Mouse (Mus musculus): ENCODE results near the gene Brd1.
"Not testable (repeated sequence)": the region's sequence is repeated elsewhere in the genome, so short reads cannot be mapped to it uniquely, and the experiment has no call there.

The Brd1 gene

DNA sequence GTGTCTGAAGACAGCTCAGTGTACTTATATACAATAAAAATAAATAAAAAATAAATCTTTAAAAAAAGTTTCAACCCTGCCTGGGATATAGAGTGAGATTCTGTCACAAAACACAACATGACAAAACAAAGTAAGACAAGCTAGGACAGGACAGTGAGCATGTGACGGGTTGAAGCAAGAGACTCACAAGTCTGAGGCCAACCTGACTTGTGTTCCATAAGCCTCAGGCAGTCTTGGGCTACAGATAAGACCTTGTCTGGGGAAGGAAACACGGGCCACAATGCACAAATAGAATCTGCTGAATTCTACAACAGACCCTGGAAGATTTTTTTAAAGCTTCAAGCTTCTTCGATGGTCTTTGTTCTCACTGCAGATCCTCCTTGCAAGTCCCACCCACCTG lies 6.8 kb downstream of the Brd1 start:
- DNase-seq, result no peak

- no peak for DNase-seq
These were observed 9.0 kb downstream of the Brd1 start for GRCm38 (mm10) chr15:88725036-88725435.

- no peak for DNase-seq
These were observed 9.7 kb downstream of the Brd1 start for GRCm38 (mm10) chr15:88724311-88724710.

DNA sequence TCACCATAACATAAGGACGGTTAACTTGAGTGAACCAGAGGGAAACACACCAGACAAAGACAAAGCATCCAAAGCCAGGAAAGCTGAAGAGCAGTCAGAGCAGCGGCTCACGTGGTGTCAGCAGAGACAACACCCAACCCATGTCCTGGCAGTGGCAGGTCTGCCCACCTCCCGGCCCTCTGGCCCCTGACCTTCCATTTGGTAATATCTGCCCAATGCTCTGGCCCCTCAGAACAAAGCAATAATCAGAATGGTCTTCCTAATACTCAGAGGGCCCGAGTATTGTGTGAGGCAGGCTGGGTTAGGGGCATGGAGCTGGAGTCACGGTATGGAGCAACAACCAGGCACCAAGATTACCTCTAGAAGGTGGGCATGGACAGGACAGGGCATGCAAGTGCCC lies 10.8 kb downstream of the Brd1 start:
- DNase-seq, result no peak

GRCm38 (mm10) chr15:88717239-88717638 lies 16.8 kb downstream of the Brd1 start:
- no peak for DNase-seq

DNA sequence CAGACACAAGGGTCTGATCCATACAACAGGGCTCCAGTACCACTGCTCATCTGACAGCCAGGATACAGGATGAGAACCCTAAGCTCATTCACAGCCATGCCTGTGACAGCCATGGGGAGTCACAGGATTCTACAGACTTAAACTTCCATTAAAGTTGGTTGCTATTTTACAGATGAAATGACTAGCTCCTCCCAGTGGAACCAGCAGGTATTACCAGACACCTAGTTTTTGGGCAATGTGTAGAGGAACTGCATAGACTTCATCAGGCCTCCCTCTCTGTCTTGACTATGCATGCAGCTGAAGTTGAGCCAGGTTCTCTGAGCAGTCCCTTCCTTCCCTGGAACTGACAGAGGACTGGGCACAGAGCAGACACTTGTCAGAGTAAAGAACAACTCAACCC lies 17.7 kb downstream of the Brd1 start:
- peak in 1 of 2 experiments; percentile 36 for DNase-seq

DNA sequence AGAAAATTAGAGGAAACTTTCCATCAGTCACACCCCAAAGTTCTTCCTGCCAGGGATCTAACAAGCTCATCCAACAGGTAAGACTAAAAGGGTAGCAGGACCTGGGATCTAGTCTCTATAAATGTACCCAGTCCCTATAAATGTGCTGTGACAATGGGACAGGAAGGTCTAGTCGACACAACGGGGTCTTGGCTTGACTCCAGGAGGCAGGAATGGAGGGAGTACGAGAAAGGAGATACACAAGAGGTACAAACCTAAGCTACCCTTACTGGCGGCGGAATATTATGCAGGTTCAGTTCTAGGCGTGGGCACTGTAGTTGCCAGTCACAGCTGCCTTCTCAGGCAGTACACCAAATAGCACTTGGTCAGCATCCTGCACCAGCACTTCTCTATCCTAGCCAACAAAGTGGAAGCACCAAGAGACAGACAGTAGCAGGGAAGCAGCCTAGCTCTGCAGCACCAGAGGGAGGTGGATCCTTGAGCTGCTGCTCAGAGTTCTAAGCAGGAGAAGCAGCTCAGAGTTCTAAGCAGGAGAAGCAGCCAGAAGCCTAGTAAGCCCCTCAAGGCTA lies 19.9 kb downstream of the Brd1 start:
- DNase-seq, result no peak

DNA sequence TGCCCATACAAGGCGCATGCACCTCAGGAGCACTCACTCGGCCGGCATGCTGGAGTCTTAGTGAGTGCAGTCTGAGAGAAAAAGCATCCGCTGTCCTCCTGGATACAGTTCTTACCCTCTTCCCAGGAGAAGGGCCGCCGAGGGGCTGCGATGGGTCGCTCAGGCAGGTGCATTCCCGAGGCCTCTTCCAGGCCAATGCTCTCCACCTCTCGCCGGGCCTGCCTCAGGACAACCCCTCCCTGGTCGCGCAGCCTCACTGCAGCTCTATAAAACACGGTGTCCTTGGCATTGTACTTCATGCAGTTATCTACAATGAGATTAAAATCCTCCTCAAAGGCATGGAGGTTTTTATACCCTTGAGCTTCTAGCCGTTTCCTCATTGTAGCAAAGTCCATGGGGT lies 21.5 kb downstream of the Brd1 start:
- DNase-seq, result no peak

GRCm38 (mm10) chr15:88709878-88710277 lies 24.2 kb downstream of the Brd1 start:
- no peak for DNase-seq

GRCm38 (mm10) chr15:88708657-88709511 lies 25.1 kb downstream of the Brd1 start:
- no peak for DNase-seq

DNA sequence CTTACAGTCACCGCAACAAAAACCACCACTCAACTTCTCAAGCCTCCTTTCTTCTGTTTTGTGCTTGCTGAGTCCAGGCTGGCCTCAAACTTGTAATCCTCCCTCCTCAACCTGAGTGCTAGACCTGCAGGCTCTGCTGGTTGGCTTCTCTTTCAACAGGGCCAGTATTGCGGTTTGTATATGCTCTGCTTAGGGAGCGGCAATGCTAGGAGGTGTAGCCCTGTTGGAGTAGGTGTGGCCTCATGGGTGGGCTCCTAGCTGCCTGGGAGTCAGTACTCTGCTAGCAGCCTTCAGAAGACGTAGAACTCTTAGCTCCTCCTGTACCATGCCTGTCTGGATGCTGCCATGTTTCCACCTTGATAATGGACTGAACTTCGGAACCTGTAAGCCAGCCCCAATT lies 25.8 kb downstream of the Brd1 start:
- no peak for DNase-seq

GRCm38 (mm10) chr15:88706987-88707386 lies 27.0 kb downstream of the Brd1 start:
- not testable (repeated sequence) for DNase-seq

GRCm38 (mm10) chr15:88706320-88706719 lies 27.7 kb downstream of the Brd1 start:
- no peak for DNase-seq

- no peak for DNase-seq
These were observed 29.7 kb downstream of the Brd1 start for GRCm38 (mm10) chr15:88704284-88704683.

DNA sequence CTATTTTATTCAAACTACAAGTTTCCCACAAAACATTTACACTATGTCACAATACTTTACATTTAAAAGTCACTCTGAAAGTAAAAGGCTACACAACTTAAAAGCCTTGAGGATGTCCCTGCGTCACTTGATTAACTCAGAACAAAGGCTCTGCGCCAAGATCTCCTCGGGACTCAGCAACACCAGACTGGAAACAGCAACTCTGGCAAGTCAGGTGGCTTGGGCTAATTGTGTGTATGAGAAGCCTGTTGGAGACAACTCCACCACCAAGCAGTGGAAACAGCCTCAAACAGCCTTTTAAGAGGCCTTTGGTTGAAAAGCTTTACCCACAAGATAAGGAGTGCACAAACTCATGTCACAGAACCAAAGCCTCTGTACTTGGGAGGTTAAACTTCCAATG lies 31.5 kb downstream of the Brd1 start:
- DNase-seq, result peak; percentile 30 to 43

DNA sequence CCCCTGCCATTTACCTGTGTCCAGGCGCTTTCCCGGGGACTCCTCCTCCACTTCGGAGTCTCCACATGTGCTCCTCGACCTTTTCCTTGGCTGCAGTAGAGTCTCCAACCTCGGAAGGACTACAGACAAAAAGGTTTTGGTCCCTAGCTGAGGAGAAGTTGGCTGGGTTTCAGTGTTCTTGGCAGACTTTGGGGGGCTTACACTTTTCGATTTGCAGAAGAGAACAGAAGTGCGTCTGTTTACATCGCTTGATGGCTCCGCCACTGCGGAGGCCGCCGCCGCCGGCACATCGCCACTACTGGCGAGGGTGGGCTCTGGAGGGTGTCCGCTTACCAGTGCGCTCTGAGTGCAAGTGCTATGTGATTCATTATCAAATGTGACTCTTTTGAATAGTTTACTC lies 33.3 kb downstream of the Brd1 start:
- DNase-seq, result peak in 1 of 2 experiments; percentile 51

DNA sequence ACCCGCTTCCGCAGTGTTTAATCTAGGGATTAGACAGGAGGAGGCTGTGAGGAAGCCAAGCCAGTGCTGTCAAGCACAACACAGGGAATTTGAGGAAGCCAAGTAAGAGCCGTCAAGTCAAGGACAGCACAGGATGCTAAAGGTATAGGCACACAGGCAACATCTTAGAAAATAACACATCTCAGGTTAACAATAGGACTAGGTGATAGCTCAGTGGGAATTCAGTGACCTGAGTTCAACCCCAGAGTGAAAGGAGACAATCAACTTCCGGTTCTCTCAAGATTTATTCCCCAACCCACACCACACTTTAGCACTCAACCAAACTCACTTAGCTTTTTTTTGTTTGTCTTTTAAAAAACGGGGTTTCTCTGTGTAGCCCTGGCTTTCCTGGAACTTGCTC lies 34.5 kb downstream of the Brd1 start:
- DNase-seq, result no peak

DNA sequence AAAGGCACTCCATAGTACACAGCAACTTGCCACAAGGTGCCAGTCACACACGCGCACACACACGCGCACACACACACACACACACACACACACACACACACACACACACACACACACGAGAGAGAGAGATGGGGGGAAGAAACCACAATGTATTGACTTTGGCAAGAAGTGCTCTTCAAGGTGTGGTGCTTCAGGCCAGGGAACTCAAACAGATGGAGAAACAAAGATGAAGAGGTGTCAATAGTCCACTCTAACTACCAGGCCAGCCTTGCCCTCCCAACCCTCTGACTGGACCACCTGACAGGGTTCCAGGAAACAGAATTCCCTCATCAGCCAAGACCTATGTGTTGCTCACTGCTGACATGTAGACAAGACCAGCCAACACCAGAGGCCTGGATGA lies 36.4 kb downstream of the Brd1 start:
- no peak for DNase-seq

- DNase-seq, result no peak
These were observed 38.0 kb downstream of the Brd1 start for GRCm38 (mm10) chr15:88696055-88696454.

GRCm38 (mm10) chr15:88694033-88694432 lies 40.0 kb downstream of the Brd1 start:
- DNase-seq, result peak; percentile 62 to 81

- DNase-seq, result no peak
These were observed 41.3 kb downstream of the Brd1 start for GRCm38 (mm10) chr15:88692720-88693119.

- DNase-seq, result no peak
These were observed 42.9 kb downstream of the Brd1 start for GRCm38 (mm10) chr15:88691129-88691528.

GRCm38 (mm10) chr15:88688120-88688519 lies 45.9 kb downstream of the Brd1 start:
- DNase-seq, result no peak

DNA sequence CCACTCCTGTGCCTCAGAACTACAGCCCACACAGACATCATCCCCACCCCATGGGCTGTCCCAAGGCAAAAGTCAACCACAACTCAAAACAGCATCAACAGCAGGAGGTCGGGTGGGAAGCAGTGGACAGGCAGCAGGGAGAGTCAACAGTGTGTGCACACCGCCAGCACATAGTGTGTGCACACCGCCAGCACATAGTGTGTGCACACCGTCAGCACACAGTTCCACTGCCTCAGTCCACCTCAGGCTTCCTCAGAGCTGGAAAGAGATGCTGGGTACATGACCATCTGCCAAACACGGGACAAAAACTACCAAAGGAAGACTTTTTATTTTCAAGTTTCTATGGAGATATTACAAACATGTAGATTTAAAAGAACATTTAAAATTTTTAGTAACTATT lies 47.3 kb downstream of the Brd1 start:
- no peak for DNase-seq

GRCm38 (mm10) chr15:88684039-88684438 lies 50.0 kb downstream of the Brd1 start:
- DNase-seq, result no peak
